Mouse (Mus musculus): Measurements from ENCODE around the gene Cxcl12. TPM values are rescaled to one million over a fixed set of nuclear protein-coding genes. Genes with fewer than 3 reads are reported as not detected.

Cxcl12 gene
- total and polyA plus RNA-seq, 2 experiments from 2014 or later = 27.8 to 68.2 TPM

DNA sequence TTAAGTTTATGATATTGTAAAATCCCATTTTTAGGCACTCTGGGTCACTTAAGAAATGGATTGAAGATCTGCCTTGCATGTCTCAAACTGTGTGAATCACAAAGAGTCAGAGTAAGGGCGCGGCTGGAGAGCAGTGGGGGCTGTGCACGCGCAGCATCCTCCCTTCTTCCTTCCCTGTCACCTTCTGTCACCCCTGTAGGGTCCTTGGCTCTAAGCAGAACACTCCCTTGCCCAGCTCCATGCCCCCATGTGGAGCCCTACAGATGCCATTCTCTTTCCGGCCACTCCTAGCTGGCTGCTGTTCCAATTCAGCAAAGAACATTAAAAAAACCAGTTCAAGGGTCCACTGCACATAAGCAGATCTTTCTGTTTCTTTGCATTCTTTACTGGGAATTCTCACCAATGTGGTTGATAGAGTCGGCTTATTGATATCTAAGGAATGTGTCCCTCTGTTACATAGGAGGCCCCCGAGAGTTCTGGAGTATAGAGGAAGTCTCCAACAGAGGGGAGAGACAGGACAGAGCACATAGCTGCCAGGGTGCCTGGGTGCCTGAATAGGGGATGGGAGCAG lies 51.7 kb downstream of the Cxcl12 start:
- Histone ChIP-seq H3K9me3 (ENCODE audit: low read length) (no peaks in the 10 kb centered on the region), H3K27ac (ENCODE audit: low read depth, low read length) (no peak overlapping the region), H3K36me3 (ENCODE audit: insufficient read depth, low read length) (no peaks in the 10 kb centered on the region), H3K27me3 (ENCODE audit: insufficient read depth, low read length) (no peaks in the 10 kb centered on the region), H3K4me3 (ENCODE audit: low read depth, low read length) (no peak overlapping the region), H3K9ac (replicated peaks; ENCODE audit: low read length, poor library complexity, severe bottlenecking) (no peak overlapping the region), H3K4me1 (ENCODE audit: insufficient read depth, low read length) (no peaks in the 10 kb centered on the region), H3K4me2 (ENCODE audit: low read depth, low read length, poor library complexity, severe bottlenecking) (no peak overlapping the region)
- WGBS = 83% methylated on average over 7 of the region's 7 CpGs
- ATAC-seq (ENCODE audit: low FRiP score) = no peak
- DNase-seq (ENCODE audit: low spot score) = peak; percentile 33
- TF ChIP-seq CTCF (IDR thresholded peaks at IDR 0.05) = no peak

DNA sequence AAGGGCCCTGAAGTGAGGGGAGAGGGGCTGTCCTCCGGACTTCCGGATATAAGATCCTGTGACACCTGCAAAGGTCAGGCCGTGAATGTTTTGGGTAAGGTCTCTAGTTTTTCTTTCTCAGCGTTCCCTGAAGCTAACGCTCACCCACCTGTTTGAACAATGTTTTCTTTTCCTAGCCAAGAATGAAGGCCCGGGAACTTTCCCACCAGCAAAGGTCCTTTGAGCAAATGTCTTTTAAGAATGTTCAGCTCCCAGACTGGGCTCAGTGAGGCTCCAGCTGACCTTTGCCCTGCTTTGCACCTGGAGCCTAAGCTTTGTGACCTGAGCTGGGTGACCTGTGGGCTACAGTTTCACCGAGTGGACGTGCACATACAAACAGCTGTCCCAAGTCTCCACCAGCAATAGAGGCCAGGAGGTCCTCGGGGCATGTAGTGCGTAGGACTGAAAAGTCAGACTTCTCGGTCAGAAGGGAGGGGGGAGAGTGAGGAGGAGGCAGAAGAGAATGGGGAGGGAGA lies 52.6 kb downstream of the Cxcl12 start:
- ATAC-seq (ENCODE audit: low FRiP score) (no peak), DNase-seq (ENCODE audit: low spot score) (no peak)
- no peaks in the 10 kb centered on the region for H3K4me1 ChIP-seq (ENCODE audit: insufficient read depth, low read length)
- 81% methylated on average over 11 of the region's 11 CpGs for WGBS
- TF ChIP-seq CTCF (IDR thresholded peaks at IDR 0.05) = no peak
- H3K27ac ChIP-seq (ENCODE audit: low read depth, low read length) = no peak overlapping the region
- H3K27me3 ChIP-seq (ENCODE audit: insufficient read depth, low read length) = no peaks in the 10 kb centered on the region
- H3K9ac ChIP-seq (replicated peaks; ENCODE audit: low read length, poor library complexity, severe bottlenecking) = no peak overlapping the region
- H3K36me3 ChIP-seq (ENCODE audit: insufficient read depth, low read length) = no peaks in the 10 kb centered on the region
- H3K9me3 ChIP-seq (ENCODE audit: low read length) = no peaks in the 10 kb centered on the region
- no peak overlapping the region for H3K4me2 ChIP-seq (ENCODE audit: low read depth, low read length, poor library complexity, severe bottlenecking)
- no peak overlapping the region for H3K4me3 ChIP-seq (ENCODE audit: low read depth, low read length)
